Mouse (Mus musculus) MEL (cell line): ENCODE measurements around the gene Fbl. TPM values are rescaled to one million over a fixed set of nuclear protein-coding genes. Genes with fewer than 3 reads are reported as not detected.

Experiments
- DNase-seq: peaks from one replicate; pipeline ENCODE4 v3.0.0; 2011; ENCODE audit warnings: low read depth, low spot score
- H3K27ac ChIP-seq: 2 replicates; pipeline ENCODE4 v1.5.1; 2012; ENCODE audit warnings: low read depth, mild to moderate bottlenecking, control low read depth, low read length, moderate library complexity; ENCODE audit not compliant: control insufficient read depth
- H3K27me3 ChIP-seq, 2 experiments: fragments of 150-350 bp in 1 of 2; sonication (generic) in 1 of 2; 2 replicates each; pipeline ENCODE4 v1.6.1; 2012; ENCODE audit warnings: low read length in 2 of 2, mild to moderate bottlenecking in 2 of 2, improper control_type of control experiment in 1 of 2, moderate library complexity in 1 of 2; ENCODE audit not compliant: insufficient read depth in 2 of 2, control insufficient read depth in 1 of 2
- H3K36me3 ChIP-seq, 2 experiments: 2 replicates each; pipeline ENCODE4 v1.6.1; 2012 to 2014; ENCODE audit warnings: low read length in 2 of 2, improper control_type of control experiment in 1 of 2, inconsistent platforms in 1 of 2, mild to moderate bottlenecking in 1 of 2; ENCODE audit not compliant: insufficient read depth in 2 of 2, control insufficient read depth in 1 of 2
- H3K4me1 ChIP-seq, 2 experiments: fragments of 150-350 bp in 1 of 2; sonication (generic) in 1 of 2; 2 replicates each; pipeline ENCODE4 v1.6.1; 2012; ENCODE audit warnings: low read length in 2 of 2, improper control_type of control experiment in 1 of 2, mild to moderate bottlenecking in 1 of 2; ENCODE audit not compliant: insufficient read depth in 2 of 2, control insufficient read depth in 1 of 2
- H3K4me3 ChIP-seq, 2 experiments: fragments of 150-350 bp in 1 of 2; sonication (generic) in 1 of 2; 2 replicates each; pipeline ENCODE4 v1.5.1; 2012; ENCODE audit warnings: low read depth in 2 of 2, low read length in 2 of 2, mild to moderate bottlenecking in 2 of 2, moderate library complexity in 2 of 2, control low read depth in 1 of 2, improper control_type of control experiment in 1 of 2; ENCODE audit not compliant: control insufficient read depth in 1 of 2, insufficient read depth in 1 of 2
- H3K79me2 ChIP-seq: 2 replicates; pipeline ENCODE4 v1.6.1; 2012; ENCODE audit warnings: mild to moderate bottlenecking, low read length, moderate library complexity; ENCODE audit not compliant: control insufficient read depth, poor library complexity, insufficient read depth
- H3K9ac ChIP-seq: 2 replicates; pipeline ENCODE4 v1.6.1; 2012; ENCODE audit warnings: low read depth, mild to moderate bottlenecking, control low read depth, low read length, moderate library complexity; ENCODE audit not compliant: control insufficient read depth, poor library complexity, severe bottlenecking
- H3K9me3 ChIP-seq: fragments of 150-350 bp; sonication (generic); replicated peaks from 2 replicates; pipeline ENCODE4 v1.6.1; 2012; ENCODE audit warnings: mild to moderate bottlenecking, low read length, improper control_type of control experiment, moderate library complexity; ENCODE audit not compliant: insufficient read depth
- CHD1 ChIP-seq: IDR thresholded peaks from 2 replicates; pipeline ENCODE4 v1.6.1; 2012; ENCODE audit warnings: low read depth, mild to moderate bottlenecking, inconsistent platforms, low read length, improper control_type of control experiment
- CHD2 ChIP-seq: IDR thresholded peaks from 2 replicates; pipeline ENCODE4 v1.6.1; 2011; ENCODE audit warnings: low read length, improper control_type of control experiment
- ELF1 ChIP-seq: IDR thresholded peaks from 2 replicates; pipeline ENCODE4 v1.6.1; 2014; ENCODE audit warnings: low read depth, mild to moderate bottlenecking, inconsistent platforms, low read length, improper control_type of control experiment, moderate library complexity
- EP300 ChIP-seq, 2 experiments: IDR thresholded peaks; 2 replicates each; pipeline ENCODE4 v1.6.1; 2011; ENCODE audit warnings: improper control_type of control experiment in 2 of 2, low read length in 2 of 2, low read depth in 1 of 2, mild to moderate bottlenecking in 1 of 2
- ETS1 ChIP-seq: IDR thresholded peaks from 2 replicates; pipeline ENCODE4 v1.6.1; 2012; ENCODE audit warnings: low read depth, mild to moderate bottlenecking, inconsistent platforms, low read length, improper control_type of control experiment, moderate library complexity
- GATA1 ChIP-seq: IDR thresholded peaks from 2 replicates; pipeline ENCODE4 v1.6.1; 2011; ENCODE audit warnings: low read depth, low read length, improper control_type of control experiment
- HCFC1 ChIP-seq: IDR thresholded peaks from 2 replicates; pipeline ENCODE4 v1.6.1; 2012; ENCODE audit warnings: low read depth, mild to moderate bottlenecking, inconsistent platforms, low read length, improper control_type of control experiment, moderate library complexity
- KAT2A ChIP-seq: conservative IDR thresholded peaks from 2 replicates; pipeline ENCODE4 v1.6.1; 2012; ENCODE audit warnings: low read depth, low read length, improper control_type of control experiment, inconsistent platforms
- MAFK ChIP-seq: IDR thresholded peaks from 2 replicates; pipeline ENCODE4 v1.6.1; 2011; ENCODE audit warnings: low read depth, mild to moderate bottlenecking, low read length, improper control_type of control experiment, borderline replicate concordance
- MAX ChIP-seq: IDR thresholded peaks from 2 replicates; pipeline ENCODE4 v1.6.1; 2011; ENCODE audit warnings: low read length, improper control_type of control experiment
- MYB ChIP-seq: IDR thresholded peaks from 2 replicates; pipeline ENCODE4 v1.6.1; 2011; ENCODE audit warnings: mild to moderate bottlenecking, low read depth, low read length, improper control_type of control experiment
- POLR2AphosphoS2 ChIP-seq: IDR thresholded peaks from 2 replicates; pipeline ENCODE4 v1.6.1; 2011; ENCODE audit warnings: low read length, improper control_type of control experiment
- POLR2AphosphoS5 ChIP-seq: IDR thresholded peaks from 2 replicates; pipeline ENCODE4 v1.6.1; 2012; ENCODE audit warnings: low read depth, borderline replicate concordance, mild to moderate bottlenecking, inconsistent platforms, low read length, moderate library complexity, mixed read lengths
- RAD21 ChIP-seq: IDR thresholded peaks from 2 replicates; pipeline ENCODE4 v1.6.1; 2011; ENCODE audit warnings: mild to moderate bottlenecking, low read depth, low read length, improper control_type of control experiment
- TBP ChIP-seq: IDR thresholded peaks from 2 replicates; pipeline ENCODE4 v1.8.0; 2011; ENCODE audit warnings: low read depth, low read length, improper control_type of control experiment
- TCF12 ChIP-seq: IDR thresholded peaks from 2 replicates; pipeline ENCODE4 v1.6.1; 2014; ENCODE audit warnings: low read depth, mild to moderate bottlenecking, inconsistent platforms, low read length, improper control_type of control experiment, moderate library complexity
- USF1 ChIP-seq: IDR thresholded peaks from 2 replicates; pipeline ENCODE4 v1.6.1; 2014; ENCODE audit warnings: low read depth, mild to moderate bottlenecking, inconsistent platforms, low read length, improper control_type of control experiment, moderate library complexity
- ZMIZ1 ChIP-seq: IDR thresholded peaks from 2 replicates; pipeline ENCODE4 v1.6.1; 2012; ENCODE audit warnings: low read depth, mild to moderate bottlenecking, inconsistent platforms, low read length, improper control_type of control experiment, moderate library complexity
- ZNF384 ChIP-seq: IDR thresholded peaks from 2 replicates; pipeline ENCODE4 v1.6.1; 2012; ENCODE audit warnings: low read depth, mild to moderate bottlenecking, inconsistent platforms, low read length, improper control_type of control experiment
- polyA plus RNA-seq, 2 experiments: library from polyadenylated mRNA; stranded (reverse) in 1 of 2; unstranded in 1 of 2; fragments of >175 nt in 1 of 2; fragments of >200 nt in 1 of 2; gene quantifications; 2 replicates each; pipeline versions ENCODE4 v1.2.1 to v1.2.4; 2012; ENCODE audit warnings: low replicate concordance in 2 of 2, low read depth in 1 of 2; ENCODE audit not compliant: insufficient read length in 2 of 2, insufficient read depth in 1 of 2, missing spikeins in 1 of 2
- total RNA-seq: library from RNA; depleted of rRNA; stranded (reverse); fragments of 300-350 nt; gene quantifications from 2 replicates; pipeline ENCODE4 v1.2.3, GENCODE M21; 2012

Fbl gene
- total and polyA plus RNA-seq, 3 experiments = 262 to 819 TPM; not detected in 1

DNA sequence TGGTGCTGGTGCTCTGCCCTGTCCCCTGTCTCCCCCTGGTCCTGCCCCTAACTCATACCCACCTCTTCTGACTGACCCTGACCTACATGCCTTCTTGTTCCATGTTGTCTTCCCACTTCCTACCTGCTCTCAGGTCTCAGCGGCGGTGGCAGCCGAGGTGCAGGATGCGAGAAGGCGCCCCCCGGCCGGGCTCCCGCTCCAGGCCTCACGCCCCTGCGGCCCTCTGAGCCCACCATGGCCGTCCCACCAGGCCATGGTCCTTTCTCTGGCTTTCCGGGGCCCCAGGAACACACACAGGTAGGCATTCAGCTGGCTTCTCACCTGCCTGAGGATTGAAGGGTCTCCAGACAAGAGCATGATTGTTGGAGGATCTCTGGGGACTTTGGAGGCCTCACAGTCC is 11.9 kb downstream of the Fbl start:
- 0 out of 2 replicates have a peak, but pooled peaks cover 1% of the 10 kb centered on the region for H3K79me2 ChIP-seq
- H3K27me3 ChIP-seq = no peaks in the 10 kb centered on the region
- no peaks in the 10 kb centered on the region for H3K4me1 ChIP-seq
- H3K9ac ChIP-seq = no peak overlapping the region
- H3K9me3 ChIP-seq = no peaks in the 10 kb centered on the region
- H3K36me3 ChIP-seq = peaks cover 0 to 8% of the 10 kb centered on the region in 2 experiments; a peak in 2 of 4 replicates
- H3K4me3 ChIP-seq = no peak overlapping the region
- no peak overlapping the region for H3K27ac ChIP-seq
- no peak for DNase-seq
- TF ChIP-seq TCF12 (no peak), MAFK (no peak), KAT2A (no peak), GATA1 (no peak), POLR2AphosphoS2 (no peak), ELF1 (no peak), ETS1 (no peak), POLR2AphosphoS5 (no peak)

DNA sequence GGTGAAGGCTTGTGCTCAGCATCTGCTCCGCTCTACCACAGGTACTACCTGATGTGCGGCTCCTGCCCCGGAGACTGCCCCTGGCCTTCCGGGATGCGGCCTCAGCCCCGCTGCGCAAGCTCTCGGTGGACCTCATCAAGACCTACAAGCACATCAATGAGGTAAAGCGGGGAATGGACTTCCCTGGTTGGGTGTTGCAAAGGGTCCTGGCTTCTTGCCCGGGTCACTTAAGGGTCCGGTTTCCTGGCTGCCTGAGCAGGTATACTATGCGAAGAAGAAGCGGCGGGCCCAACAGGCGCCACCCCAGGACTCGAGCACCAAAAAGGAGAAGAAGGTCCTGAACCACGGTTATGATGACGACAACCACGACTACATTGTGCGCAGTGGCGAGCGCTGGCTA is 12.8 kb downstream of the Fbl start:
- Histone ChIP-seq H3K36me3 (peaks cover 0 to 6% of the 10 kb centered on the region in 2 experiments; a peak in 2 of 4 replicates), H3K79me2 (no peaks in the 10 kb centered on the region)
- TF ChIP-seq ZMIZ1 = no peak
- no peak for TF ChIP-seq MAX
- TF ChIP-seq EP300 (IDR thresholded peaks at IDR 0.05; ENCODE audit: low read depth in 1 of 2, low read length in 2 of 2) = no peak
- no peak for TF ChIP-seq KAT2A
- TF ChIP-seq USF1 = no peak
- TF ChIP-seq TCF12 = no peak
- no peak for TF ChIP-seq MYB
- TF ChIP-seq ELF1 = no peak
- no peak for TF ChIP-seq RAD21
- no peak for TF ChIP-seq ZNF384
- TF ChIP-seq CHD2 = no peak
- no peak for TF ChIP-seq CHD1
- TF ChIP-seq HCFC1 = no peak
- no peak for TF ChIP-seq TBP

More for the DNA sequence above, 12.8 kb downstream of the Fbl start:
- H3K4me1 ChIP-seq = no peaks in the 10 kb centered on the region
- no peak overlapping the region for H3K9ac ChIP-seq
- no peaks in the 10 kb centered on the region for H3K27me3 ChIP-seq
- H3K4me3 ChIP-seq = no peak overlapping the region
- H3K9me3 ChIP-seq = no peaks in the 10 kb centered on the region
- no peak overlapping the region for H3K27ac ChIP-seq
- DNase-seq = no peak
